Mouse (Mus musculus) embryonic facial prominence, embryonic 14.5 days (tissue): ENCODE data around the gene Cdc40. TPM values are rescaled to one million over a fixed set of nuclear protein-coding genes. Genes with fewer than 3 reads are reported as not detected.
A peak's percentile ranks its signal among the peaks of the same experiment; 100 is the strongest.

Source experiments
- ATAC-seq: fragments of 200-750 bp; cut with Nextera tagmentation; 2 replicates; pipeline ENCODE4 v1.8.0; 2017; ENCODE audit warnings: low read depth, moderate number of reproducible peaks, moderate TSS enrichment
- DNase-seq: peaks from one replicate; pipeline ENCODE4 v3.0.0-alpha.2; 2015; ENCODE audit warnings: low spot score
- H3K27ac ChIP-seq: fragments of 300-500 bp; sonication (generic); replicated peaks from 2 replicates; pipeline ENCODE4 v1.5.1; 2014; ENCODE audit warnings: low read depth, mild to moderate bottlenecking, low read length, moderate library complexity
- H3K27me3 ChIP-seq: fragments of 300-500 bp; sonication (generic); replicated peaks from 2 replicates; pipeline ENCODE4 v1.6.1; 2014; ENCODE audit warnings: low read length; ENCODE audit not compliant: control insufficient read depth, insufficient read depth
- H3K36me3 ChIP-seq: fragments of 300-500 bp; sonication (generic); 2 replicates; pipeline ENCODE4 v1.6.1; 2014; ENCODE audit warnings: low read length, mixed read lengths; ENCODE audit not compliant: control insufficient read depth, insufficient read depth
- H3K4me1 ChIP-seq: fragments of 300-500 bp; sonication (generic); 2 replicates; pipeline ENCODE4 v1.6.1; 2014; ENCODE audit warnings: antibody characterized with exemption, low read length; ENCODE audit not compliant: control insufficient read depth, insufficient read depth
- H3K4me2 ChIP-seq: fragments of 300-500 bp; sonication (generic); 2 replicates; pipeline ENCODE4 v1.6.1; 2014; ENCODE audit warnings: low read depth, mild to moderate bottlenecking, low read length, moderate library complexity, mixed read lengths
- H3K4me3 ChIP-seq: fragments of 300-500 bp; sonication (generic); 2 replicates; pipeline ENCODE4 v1.5.1; 2014; ENCODE audit warnings: low read depth, mild to moderate bottlenecking, low read length
- H3K9ac ChIP-seq: fragments of 300-500 bp; sonication (generic); 2 replicates; pipeline ENCODE4 v1.6.1; 2014; ENCODE audit warnings: low read depth, mild to moderate bottlenecking, low read length, moderate library complexity, mixed read lengths
- H3K9me3 ChIP-seq: fragments of 300-500 bp; sonication (generic); 2 replicates; pipeline ENCODE4 v1.6.1; 2016; ENCODE audit warnings: low read length; ENCODE audit not compliant: control insufficient read depth
- WGBS: fragments of 180-500 bp; shearing (Covaris S2); extraction: QIAGEN DNeasy Blood & Tissue Kit; methylation state at CpG from one replicate; pipeline ENCODE4 v1.1.7; 2014; 5-methylcytosine and 5-hydroxymethylcytosine counted together
- polyA plus RNA-seq: library from polyadenylated mRNA; unstranded; fragments of >200 nt; fragmentation: Nextera tagmentation; extraction: Ambion mirVana; gene quantifications from 2 replicates; pipeline ENCODE4 v1.2.1, GENCODE M21; 2014

The Cdc40 gene
- polyA plus RNA-seq, 1 experiment from 2014 or later: 27.1 TPM

DNA sequence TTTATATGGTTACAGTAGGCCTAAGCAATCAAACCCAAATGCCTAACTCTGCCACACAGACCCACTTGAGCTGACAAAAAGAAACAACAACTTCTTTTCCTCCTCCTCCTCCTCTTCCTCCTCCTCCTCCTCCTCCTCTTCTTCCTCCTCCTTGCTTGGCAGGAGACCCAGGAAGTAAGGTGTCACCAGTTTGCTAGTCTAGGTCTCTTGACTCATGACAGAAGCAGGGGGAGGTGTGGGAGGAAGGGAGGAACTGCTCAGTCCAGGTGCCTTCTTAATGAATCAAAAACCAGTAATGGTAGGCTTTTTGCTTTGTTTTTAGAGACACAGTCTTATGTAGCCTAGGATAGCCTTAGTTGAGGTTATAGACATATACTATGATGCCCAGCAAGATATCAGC is 32.0 kb downstream of the Cdc40 start:
- Histone ChIP-seq H3K4me3 (no peak overlapping the region), H3K4me1 (no peaks in the 10 kb centered on the region), H3K9me3 (no peaks in the 10 kb centered on the region), H3K9ac (no peak overlapping the region), H3K27me3 (no peaks in the 10 kb centered on the region), H3K4me2 (no peak overlapping the region), H3K36me3 (peaks cover 41% of the 10 kb centered on the region), H3K27ac (no peak overlapping the region)
- DNase-seq (no peak), ATAC-seq (no peak)

DNA sequence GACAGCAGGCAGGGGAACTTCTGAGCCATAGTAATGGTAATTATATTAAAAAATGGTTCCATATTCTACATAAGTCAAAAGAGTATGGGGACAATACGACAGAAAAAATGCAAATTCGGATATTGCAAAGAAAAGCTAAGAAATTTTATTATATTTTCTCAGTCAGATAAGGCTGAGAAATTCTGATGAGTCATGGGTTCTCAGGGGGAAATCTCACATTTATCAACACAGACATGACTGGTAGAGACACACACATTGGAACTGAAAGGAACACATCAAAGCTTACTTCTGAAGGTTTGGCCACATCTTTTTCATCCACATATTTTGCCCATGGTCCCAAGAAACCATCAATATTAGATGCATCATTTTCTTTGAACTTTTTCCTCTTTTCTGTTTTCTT is 32.5 kb downstream of the Cdc40 start:
- Histone ChIP-seq H3K27ac (no peak overlapping the region), H3K27me3 (no peaks in the 10 kb centered on the region), H3K9ac (no peak overlapping the region), H3K4me1 (no peaks in the 10 kb centered on the region), H3K4me3 (no peak overlapping the region), H3K9me3 (no peaks in the 10 kb centered on the region), H3K36me3 (peaks cover 41% of the 10 kb centered on the region), H3K4me2 (no peak overlapping the region)
- no peak for ATAC-seq
- no peak for DNase-seq
- 87% methylated on average over 2 of the region's 2 CpGs for WGBS

DNA sequence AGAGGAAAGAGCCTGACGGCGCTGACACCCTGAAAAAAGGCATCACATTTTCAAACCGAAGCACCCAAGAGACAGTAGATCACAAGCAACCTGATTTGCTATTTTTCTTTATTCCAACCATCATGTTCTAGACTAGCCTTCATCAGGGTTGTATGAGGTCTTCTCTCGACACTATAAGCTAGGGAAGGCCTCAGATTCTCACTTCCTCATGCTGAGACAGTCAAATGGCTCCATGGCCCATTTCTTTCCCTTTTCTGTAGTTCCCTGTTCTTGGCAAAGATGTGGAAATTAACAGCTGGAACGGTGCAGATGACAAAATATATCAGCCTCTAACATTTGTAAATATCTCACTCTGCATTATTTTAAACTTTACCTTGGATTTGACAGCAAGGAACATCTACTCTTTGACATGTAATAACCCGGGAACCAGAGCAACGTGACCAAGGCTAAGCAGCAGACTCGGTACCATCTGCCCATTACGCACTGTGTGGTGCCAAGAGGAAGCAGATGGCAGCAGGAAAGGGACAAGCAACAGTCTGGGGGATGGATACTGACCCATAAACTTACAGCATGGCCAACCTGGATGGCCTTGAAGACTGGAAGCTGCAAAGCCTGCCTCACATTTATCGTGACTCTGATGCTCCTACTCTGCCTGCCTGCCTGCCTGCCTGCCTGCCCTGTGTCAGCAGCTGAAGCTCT is 35.8 kb downstream of the Cdc40 start:
- ATAC-seq (no peak), DNase-seq (no peak)
- Histone ChIP-seq H3K27ac (no peak overlapping the region), H3K27me3 (no peaks in the 10 kb centered on the region), H3K9me3 (no peaks in the 10 kb centered on the region), H3K4me2 (no peak overlapping the region), H3K4me3 (no peak overlapping the region), H3K36me3 (peaks cover 63% of the 10 kb centered on the region), H3K4me1 (no peaks in the 10 kb centered on the region), H3K9ac (no peak overlapping the region)
- WGBS: 92% methylated on average over 10 of the region's 10 CpGs

DNA sequence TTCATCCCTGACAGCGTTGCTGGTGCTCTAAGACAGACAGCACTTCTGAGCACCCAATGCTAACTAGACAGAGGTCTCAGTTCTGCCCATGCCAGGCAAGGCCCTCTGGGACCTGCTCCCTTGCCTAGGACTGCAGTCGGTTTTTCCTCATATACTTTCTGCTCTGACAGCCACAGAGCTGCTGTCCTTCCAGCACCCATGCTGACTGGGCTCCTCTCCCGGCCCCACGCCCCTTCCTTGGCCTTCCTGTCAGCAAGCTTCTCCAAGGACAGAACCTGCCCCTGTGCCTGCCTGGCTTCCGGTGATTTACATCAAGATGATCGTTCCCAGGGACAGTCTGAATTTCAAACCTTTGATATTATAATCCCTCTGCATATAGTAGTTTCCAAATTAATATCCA is 37.5 kb downstream of the Cdc40 start:
- no peak overlapping the region for H3K9ac ChIP-seq
- H3K27me3 ChIP-seq: no peaks in the 10 kb centered on the region
- no peak overlapping the region for H3K27ac ChIP-seq
- no peak overlapping the region for H3K4me2 ChIP-seq
- ATAC-seq: no peak
- DNase-seq: no peak
- H3K4me3 ChIP-seq: no peak overlapping the region
- no peaks in the 10 kb centered on the region for H3K4me1 ChIP-seq
- WGBS: 83% methylated on average over 6 of the region's 6 CpGs
- peaks cover 77% of the 10 kb centered on the region for H3K36me3 ChIP-seq
- no peaks in the 10 kb centered on the region for H3K9me3 ChIP-seq

DNA sequence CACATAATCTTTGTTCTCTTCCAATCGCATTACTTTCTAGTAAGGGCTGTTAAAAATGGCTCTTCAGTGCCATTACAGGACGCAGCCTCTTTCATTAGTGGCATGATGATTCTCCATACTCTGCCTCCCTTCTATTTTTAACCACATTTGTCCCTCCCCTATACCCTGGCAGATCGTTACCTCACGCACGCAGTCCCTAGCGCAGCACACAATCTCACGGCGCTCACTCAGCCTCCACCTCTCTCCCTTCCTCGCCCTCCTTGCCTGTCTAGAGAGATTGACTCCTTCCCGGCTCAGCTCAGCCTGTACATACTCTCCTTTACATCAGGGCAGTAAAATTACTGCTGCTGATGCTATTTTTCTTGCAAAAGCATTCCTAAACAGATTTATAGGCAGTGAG is 38.6 kb downstream of the Cdc40 start:
- Histone ChIP-seq H3K27me3 (no peaks in the 10 kb centered on the region), H3K9ac (peak overlapping the region; percentile 6; the same call in 1 of the 2 replicates), H3K27ac (peak overlapping the region; percentile 21; the same call in 1 of the 2 replicates), H3K4me1 (no peaks in the 10 kb centered on the region), H3K4me3 (no peak overlapping the region), H3K4me2 (no peak overlapping the region), H3K9me3 (no peaks in the 10 kb centered on the region), H3K36me3 (peaks cover 74% of the 10 kb centered on the region)
- ATAC-seq: no peak
- no peak for DNase-seq
- 62% methylated on average over 10 of the region's 10 CpGs for WGBS

DNA sequence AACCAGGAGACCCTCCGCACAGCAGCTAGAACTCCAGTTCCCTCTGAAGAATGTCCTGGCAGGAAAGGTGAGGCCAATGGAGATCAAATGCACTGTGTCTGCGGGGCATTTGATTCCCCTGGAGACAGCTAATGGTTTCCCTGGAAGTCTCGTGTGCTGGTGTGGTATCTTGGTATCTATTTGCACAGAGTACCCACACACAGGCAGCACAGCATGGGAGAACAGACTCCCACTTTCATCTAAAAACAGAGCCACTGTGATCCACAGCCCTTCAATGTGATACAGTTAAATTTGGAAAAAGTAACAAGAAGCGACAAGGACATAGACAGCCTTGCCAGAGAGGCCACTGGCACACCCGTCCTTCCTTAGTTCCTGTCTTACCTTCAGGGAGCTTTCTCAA is 39.3 kb downstream of the Cdc40 start:
- Histone ChIP-seq H3K27ac (no peak overlapping the region), H3K4me1 (no peaks in the 10 kb centered on the region), H3K27me3 (no peaks in the 10 kb centered on the region), H3K4me2 (no peak overlapping the region), H3K9me3 (no peaks in the 10 kb centered on the region), H3K36me3 (peaks cover 72% of the 10 kb centered on the region), H3K4me3 (no peak overlapping the region), H3K9ac (no peak overlapping the region)
- DNase-seq (no peak), ATAC-seq (no peak)
- WGBS: 71% methylated on average over 5 of the region's 5 CpGs

DNA sequence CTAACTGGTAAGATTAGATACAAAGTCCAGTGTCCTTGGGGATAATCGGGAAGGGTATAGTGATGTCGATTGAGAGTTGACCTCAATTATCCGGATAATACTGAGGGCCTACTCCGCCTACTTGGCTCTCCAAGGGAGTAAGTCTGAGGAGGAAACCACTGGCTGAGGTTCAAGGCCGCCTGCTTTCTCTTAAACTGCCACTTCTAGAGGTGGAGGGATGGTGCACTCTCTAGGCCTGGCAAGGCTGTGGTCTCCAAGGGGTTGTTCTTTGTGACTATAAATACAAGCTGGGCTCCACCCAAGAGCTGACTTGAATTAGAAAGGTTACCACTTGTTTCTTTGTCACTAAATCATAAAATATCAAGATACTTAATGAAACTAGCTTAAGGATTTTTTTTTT is 43.0 kb downstream of the Cdc40 start:
- no peaks in the 10 kb centered on the region for H3K9me3 ChIP-seq
- WGBS: 86% methylated on average over 5 of the region's 5 CpGs
- H3K27me3 ChIP-seq: no peaks in the 10 kb centered on the region
- no peak overlapping the region for H3K4me2 ChIP-seq
- DNase-seq: peak; percentile 22
- no peaks in the 10 kb centered on the region for H3K4me1 ChIP-seq
- H3K9ac ChIP-seq: no peak overlapping the region
- no peak for ATAC-seq
- H3K36me3 ChIP-seq: peaks cover 60% of the 10 kb centered on the region
- H3K27ac ChIP-seq: no peak overlapping the region
- H3K4me3 ChIP-seq: no peak overlapping the region

DNA sequence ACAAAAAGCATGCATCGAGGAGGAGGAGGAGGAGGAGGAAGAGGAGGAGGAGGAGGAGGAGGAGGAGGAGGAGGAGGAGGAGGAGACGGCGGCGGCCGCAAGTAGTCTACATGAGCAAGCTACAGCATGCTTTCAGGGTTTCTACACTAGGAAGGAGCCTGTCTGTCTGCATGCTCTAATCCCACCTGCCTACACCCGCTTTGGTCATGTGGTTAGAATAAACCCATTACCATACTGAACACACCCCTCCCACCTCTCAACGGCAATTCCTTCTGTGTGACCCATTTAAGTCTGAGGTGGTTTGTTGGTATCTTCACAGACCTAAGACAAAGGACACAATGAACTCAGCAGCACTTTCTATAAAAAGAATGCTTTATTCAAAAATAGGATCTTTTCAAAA is 51.8 kb downstream of the Cdc40 start:
- Histone ChIP-seq H3K9ac (no peak overlapping the region), H3K27ac (no peak overlapping the region), H3K4me2 (no peak overlapping the region), H3K4me3 (no peak overlapping the region), H3K9me3 (no peaks in the 10 kb centered on the region), H3K36me3 (peaks cover 59% of the 10 kb centered on the region), H3K4me1 (no peaks in the 10 kb centered on the region), H3K27me3 (no peaks in the 10 kb centered on the region)
- 78% methylated on average over 4 of the region's 7 CpGs for WGBS
- ATAC-seq (0 out of 2 replicates have a peak, but pooled peaks have one; percentile 78), DNase-seq (peak; percentile 39)

DNA sequence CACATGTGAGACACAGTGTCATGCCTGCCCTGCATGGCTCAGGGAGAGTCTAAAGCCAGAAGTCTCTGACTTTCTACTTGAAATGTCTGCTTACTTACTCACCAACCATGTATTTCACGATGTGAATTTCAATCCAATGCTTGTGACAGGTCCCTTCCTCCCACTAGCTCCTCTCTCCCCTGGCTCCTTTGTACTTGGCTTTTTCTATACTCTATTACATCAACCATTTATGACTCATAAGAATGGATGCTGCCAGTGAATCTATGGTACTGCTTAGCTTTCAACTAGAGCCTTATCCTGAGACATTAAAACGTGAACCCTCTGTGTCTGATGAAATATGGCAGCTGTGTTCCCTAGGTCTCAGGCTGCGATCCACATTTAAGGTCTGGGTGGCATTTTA is 52.8 kb downstream of the Cdc40 start:
- Histone ChIP-seq H3K4me1 (no peaks in the 10 kb centered on the region), H3K4me2 (no peak overlapping the region), H3K4me3 (no peak overlapping the region), H3K9me3 (no peaks in the 10 kb centered on the region), H3K27ac (no peak overlapping the region), H3K9ac (no peak overlapping the region), H3K27me3 (no peaks in the 10 kb centered on the region), H3K36me3 (peaks cover 51% of the 10 kb centered on the region)
- DNase-seq: no peak
- no peak for ATAC-seq
- 87% methylated on average over 3 of the region's 3 CpGs for WGBS
